Mouse (Mus musculus) kidney, postnatal 25 days (tissue): ENCODE results near the gene Cacna2d3.

Source experiments
- DNase-seq, 2 experiments: peaks; one replicate each; pipeline ENCODE4 v3.0.0; 2021; ENCODE audit warnings: mixed read lengths in 2 of 2

Cacna2d3 gene

DNA sequence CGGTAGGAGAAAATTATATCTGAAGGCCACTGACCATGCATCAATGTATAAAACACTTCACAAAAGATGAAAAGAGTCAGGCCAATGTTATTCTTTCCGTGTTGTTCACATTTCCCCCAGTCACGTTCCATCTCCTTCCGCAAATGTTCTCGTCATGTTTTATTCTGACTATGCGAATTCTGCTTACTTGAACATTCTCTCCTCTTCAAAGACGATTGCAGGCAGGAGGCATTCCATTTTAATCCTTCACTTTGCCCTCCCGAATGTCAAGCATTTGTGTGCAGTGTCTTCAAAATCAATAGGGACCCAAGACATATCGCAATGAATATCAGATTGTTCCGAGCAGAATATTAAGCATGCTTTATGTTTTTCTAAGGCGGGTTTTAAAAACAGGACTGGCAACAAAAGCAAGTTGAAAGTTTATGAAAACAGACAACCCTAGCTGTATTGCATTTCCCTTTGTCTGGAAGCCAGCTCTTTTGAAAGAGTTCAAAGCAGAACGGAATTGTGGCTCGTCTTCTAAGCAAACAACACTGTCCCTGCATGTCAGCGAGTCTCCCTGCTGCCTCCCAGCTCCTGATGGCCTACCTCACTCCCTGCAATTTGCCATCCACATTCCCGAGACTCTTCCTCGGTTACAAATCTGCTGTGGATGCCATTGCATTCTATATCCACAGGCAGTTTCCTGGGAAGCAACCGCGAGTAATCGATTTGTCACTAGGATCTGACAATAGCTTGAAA lies 492.5 kb downstream of the Cacna2d3 start:
- no peak for DNase-seq

DNA sequence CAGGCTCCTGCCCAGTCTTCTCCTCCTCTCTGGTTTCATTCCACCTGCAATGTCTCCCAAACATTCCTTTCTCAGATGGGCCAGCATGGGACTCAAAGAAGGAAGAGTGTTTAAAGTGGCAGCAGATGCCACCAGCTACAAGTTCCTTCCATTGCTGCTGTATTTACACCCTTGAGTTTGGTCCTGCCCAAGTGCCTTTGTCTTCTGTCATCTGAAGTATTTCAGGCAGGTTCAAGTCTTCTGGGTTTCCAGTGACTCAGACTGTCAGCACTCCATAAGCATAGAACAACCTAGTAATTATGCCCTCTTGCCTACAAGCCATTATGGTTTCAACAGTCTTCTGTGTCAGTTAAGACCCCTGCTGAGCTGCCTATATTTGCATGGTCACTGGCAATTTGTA lies 493.2 kb downstream of the Cacna2d3 start:
- no peak for DNase-seq

DNA sequence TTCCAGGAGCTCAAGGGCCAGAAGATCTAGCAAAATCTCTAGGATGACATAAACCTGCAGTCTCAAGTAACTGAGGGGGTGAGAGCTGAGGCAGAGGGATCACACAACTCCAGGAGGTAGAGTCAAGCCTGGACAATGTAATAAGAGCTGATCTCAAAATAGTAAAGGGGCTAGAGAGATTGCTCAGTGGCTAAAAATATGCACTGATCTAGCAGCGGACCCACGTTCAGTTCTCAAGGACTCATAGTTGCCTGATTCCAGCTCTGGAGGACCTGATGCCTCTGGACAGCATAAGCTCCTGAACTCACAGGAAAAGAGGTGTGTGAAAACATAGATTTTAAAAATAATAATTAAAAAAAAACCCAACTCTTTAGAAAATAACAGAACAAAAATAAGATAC lies 493.7 kb downstream of the Cacna2d3 start:
- DNase-seq: no peak

DNA sequence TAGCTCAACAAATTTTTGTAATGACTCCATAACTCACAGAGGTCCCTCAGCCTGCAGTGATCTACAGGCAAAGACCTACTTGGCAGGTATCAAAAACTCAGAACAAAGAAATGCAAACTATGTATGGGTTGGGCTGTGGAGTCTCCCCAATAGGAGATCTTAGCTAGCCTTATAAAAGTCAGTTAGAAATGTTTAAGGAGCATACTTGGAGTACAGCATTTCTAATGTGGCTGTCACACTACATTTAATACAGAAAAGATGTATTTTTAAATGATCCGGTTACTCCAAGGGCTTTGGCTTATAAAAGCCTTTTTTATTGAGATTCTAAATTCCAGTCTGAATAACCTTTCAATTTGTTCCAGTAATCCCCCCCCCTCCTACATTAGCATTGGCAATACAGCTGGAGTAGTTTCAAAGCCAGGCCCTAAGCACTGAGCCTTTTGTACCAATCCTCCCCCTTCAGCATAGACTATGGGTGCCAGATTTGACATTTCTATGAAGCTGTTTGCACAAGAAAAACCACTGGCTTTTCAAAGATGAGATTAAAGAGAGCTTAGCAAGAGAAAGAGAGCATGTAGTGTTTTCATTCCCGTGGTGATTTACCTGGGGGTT lies 495.8 kb downstream of the Cacna2d3 start:
- no peak for DNase-seq

- DNase-seq: no peak
Measured at GRCm38 (mm10) chr14:29223012-29223411, 498.7 kb downstream of the Cacna2d3 start.

GRCm38 (mm10) chr14:29222191-29222882 lies 499.3 kb downstream of the Cacna2d3 start:
- DNase-seq: no peak

DNA sequence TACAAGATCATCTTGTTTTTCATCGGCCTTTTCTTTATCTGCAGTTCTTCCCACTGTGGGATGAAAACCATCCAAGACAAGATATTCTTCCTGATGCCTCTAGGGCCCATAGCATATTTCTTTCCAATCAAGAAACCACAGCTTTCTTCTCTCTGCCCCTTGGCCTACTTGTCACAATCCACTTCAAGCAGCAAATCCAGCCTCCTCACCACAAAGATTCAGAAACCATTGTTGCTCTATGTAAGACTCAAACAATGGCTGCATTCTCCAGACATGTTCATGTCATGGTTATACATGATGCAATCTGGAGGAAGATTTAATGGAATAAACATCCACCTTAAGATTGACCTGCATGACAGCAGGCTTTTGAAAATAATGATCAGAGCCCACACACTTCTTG lies 505.6 kb downstream of the Cacna2d3 start:
- no peak for DNase-seq

DNA sequence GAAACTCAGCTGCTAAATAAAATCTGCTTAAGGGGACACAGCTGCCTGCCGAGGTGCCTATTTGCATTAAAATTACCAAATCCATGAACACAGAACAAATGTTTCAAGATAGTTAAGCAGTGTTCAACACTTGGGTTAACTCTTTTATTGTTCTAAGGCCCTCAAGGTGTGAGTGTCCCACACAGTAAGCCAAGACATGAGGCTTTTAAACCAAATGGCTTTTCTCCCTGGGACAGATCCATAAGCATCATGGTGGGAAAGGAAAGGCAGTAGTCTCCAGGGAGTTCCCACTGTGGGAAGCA lies 516.7 kb downstream of the Cacna2d3 start:
- no peak for DNase-seq

DNA sequence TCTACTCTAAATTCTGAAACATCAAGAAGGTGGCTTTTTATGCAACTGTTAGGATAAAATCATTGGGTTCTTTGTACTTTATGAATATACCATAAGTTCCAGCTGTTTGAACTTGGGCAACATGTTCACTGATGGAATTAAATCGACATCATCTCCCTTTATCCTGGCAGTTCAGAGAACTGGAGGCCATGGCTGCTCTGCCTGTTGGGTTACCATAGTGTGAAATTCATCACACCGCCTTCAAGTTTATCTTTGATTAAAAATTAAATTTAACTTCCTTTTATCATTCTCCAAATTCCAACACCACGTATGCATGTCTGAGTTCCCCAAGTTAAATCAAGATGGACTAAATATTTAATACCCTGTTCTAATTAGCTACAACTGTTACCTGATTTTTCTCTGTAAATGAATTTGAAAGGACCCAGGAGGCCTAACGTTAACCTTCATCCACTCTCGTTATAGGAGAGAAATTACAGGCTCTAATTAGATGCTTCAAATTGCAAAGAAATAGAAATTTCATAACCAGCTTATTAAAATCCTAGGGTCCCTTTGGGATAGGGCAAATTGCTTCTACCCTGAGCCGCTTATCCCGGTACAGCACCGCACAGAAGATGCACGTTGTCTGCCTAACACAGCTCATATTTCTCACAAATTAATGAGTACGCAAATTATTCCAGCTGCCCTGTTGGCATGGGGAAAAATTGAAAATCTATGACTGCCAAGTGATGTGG lies 517.3 kb downstream of the Cacna2d3 start:
- DNase-seq: no peak

- DNase-seq: no peak
Measured at GRCm38 (mm10) chr14:29196171-29196570, 525.5 kb downstream of the Cacna2d3 start.

DNA sequence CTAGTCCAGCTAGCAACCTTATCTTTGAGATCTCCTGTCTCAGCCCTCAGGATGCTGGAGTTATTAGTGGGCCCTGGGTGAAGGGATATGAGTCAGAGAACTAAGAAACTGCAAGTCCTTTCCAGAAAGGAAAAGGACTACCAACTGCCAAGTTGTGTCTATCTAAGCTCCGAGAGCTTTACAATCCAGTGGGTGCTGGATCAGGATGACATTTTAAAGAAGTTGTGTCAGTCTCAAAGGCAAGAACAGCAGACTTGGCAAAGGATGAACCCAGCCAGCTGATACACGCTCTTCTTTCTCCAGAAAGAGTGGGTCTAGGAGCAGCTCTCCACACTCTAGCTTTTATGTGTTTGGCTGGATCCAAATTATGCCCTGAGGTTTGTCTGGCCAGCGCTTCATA lies 530.2 kb downstream of the Cacna2d3 start:
- no peak for DNase-seq

GRCm38 (mm10) chr14:29183730-29184129 lies 537.9 kb downstream of the Cacna2d3 start:
- DNase-seq: no peak

DNA sequence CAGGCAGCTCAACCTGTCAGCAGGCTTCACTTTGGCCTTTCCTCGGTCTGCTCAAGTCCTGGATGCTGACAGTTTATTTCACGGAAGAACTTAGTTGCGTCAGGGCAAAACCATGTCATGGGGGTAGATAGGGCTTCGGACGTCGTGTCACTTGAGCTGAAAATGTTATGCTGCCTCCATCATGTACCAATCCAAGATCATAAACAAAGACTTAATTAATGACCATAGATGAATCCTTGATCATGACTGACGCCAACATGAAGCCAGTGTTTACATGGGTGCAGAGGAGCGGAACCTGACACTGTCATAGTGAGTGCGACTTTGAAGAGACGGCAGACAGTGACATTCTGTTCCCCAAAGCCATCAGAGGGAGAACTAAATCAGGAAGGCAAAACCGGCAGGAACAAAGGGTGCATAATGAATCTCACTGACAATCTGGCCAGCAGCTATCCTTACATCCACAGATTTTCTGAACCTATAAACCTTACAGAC lies 542.2 kb downstream of the Cacna2d3 start:
- no peak for DNase-seq

DNA sequence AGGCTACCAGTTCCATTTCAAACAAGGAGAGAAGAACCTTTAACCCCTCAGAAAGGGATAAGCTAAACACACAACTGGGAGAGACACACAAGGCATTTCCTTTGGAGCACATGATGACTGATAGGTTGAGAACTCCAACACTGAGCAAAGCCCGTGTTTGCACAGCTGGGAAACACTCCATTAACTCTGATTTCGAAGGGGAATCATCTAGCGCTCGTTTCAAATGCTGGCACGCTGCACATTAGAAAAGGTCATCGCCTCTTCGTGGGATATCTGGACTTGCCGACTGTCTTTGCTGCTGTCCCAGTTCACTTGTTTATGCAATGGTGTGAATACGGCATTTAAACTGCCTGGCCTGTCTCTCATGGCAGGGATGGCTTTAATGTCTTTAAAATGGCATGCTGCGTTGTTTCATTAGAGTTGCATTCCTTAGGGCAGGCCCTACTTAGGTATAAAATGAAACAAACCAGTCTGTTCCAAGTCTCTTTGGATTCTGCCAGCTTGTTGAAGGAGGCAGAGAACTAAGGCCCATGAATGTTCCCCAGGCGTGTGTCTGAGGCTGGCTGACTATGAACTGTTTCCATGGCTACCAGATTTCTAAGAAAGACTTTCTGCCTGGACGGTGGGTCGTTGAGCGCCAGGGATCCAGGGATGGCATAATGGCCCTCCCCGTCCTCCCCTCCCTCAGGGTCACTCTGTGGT lies 542.8 kb downstream of the Cacna2d3 start:
- DNase-seq: no peak

GRCm38 (mm10) chr14:29174762-29175161 lies 546.9 kb downstream of the Cacna2d3 start:
- DNase-seq: no peak

DNA sequence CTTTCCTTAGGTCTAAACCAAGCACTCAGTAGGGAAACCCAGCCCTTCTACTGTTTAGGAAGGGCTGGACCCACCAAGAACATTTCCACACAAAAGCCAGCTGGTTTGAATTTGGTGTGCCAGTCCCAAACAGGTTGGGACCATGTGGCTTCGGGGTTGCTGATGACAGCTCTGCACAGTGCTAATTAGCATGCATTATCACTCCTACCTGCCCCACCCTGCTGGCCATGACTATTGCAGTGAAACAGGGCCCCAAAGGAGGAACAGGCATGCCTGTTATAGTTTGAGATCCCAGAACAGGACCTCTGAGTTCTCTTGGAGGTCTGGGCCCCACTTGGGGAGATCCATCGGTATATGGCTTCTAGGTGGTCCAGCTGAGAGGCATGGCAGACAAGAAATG lies 549.5 kb downstream of the Cacna2d3 start:
- no peak for DNase-seq

DNA sequence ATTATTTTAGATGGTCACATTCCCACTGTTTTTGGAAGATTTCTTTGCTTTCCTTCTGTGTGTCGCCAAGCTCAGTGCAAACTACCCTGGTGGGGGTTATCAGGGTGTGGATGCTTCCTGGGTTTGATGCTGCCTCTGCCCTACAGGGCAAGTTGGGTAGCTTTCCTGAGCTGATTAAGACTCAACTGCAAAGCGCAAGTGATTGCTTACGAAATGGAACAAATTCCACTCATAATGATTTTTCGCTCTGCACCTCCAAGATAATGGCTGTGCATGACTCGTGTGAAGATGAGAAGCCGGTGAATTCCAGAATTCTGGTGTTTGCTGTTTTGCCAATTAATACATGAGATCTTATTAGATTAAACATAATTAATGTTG lies 557.0 kb downstream of the Cacna2d3 start:
- no peak for DNase-seq

DNA sequence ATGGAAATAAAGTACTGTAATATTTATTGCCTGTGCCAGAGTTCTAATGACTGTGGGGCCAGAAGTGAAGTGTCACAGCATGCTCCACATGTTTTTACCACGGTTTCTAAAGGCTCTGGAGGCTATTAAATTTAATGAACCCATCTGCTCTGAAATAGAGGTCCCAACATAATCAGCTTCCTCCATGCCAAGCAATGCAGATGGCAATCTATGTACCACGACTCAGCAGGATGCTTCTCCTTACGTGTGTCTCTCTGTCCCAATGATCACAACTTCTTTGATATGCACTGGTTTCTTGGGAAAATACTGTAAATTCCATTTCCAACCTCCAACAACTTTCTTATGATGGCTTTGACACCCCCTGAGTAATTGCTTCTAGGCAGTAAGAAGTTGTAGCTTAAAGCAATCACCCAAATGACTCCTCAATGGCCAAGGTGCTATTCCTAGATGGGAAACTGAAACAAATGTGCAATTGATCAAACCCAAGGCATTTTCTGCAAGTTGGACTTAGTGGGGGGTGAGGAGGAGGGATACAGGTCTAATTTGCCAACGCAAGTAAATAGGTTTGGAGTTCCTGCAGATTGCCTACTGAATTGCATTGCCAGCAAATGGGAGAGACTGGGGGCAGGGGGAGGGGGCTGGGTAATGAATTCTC lies 557.5 kb downstream of the Cacna2d3 start:
- DNase-seq: no peak

DNA sequence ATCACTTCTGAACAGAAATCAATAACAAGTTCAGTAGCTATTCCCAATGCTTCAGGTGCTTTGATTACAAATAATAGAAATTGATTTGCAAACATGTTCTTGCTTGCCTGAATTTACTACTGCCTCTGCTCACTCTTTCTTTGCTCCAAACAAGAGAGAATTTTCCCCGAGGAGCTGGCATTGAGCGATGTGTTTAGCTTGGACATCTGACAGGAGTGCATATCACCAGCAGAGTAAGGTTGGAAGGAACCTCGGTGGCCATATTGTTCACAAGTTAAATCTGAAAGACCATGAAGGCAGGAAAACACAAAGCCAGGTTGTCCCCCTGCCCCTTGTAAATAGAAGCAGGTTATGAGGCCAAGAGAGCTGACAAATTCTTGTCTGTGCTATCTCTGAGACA lies 561.9 kb downstream of the Cacna2d3 start:
- DNase-seq: no peak

DNA sequence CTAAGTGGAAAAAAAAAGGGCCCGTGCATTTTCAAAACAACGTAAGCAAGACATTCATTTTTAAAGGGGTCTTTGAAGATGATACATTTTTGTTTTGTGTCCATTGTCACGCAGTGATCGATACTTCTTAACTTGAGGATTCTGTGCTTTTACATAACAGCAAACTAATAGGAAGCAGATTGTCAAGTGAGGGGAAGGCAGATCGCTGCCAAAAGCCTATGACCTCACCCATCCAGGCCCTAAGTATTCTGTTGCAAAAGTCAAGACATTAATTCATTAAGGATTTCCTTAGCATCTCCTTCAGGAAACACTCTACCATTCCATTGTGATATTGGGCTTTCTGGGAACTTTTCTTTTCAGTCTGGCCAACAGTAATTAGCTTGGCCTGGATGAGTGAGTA lies 564.6 kb downstream of the Cacna2d3 start:
- DNase-seq: no peak

DNA sequence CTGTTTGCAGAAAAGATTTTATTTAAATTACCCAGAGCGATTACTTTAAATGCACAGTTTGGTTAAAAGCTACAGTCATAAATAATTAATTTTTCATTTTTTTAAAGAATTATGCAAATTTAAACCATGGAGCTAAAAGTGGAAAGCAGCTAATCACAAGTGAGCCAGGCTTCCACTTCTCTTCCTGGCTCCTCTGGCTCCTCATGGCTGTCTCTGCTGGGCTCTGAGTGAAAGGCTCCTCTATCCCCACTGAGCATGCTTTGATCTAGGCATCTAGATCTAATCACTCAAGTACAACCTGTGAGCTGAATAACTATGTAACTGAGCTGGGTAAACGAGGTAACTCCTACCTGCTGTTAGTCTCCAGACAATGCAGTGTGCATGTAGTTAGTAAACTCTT lies 577.5 kb downstream of the Cacna2d3 start:
- no peak for DNase-seq

DNA sequence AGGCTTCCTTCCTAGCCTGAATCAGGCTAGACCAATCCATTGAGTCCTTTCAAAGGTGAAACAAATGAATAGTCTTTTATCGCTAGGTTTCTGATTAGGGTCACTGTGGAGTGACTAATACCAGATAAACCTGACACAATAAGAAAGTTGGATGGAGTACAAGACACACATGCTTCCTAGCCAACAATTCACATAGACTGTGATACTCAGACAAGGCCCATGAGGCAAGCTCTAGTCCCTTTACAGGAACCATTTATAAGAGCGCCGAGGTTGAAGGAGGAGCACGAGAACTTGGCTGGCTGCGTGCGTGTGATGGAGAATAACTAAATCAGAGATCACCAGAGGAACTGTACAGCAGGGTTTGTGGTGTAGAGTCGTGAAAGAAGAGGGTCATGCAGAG lies 584.0 kb downstream of the Cacna2d3 start:
- no peak for DNase-seq
